Mouse (Mus musculus) cerebellum, adult (tissue): ENCODE measurements around the gene Rnf130.

ENCODE experiments used
- ATAC-seq: cut with Nextera tagmentation; 2 replicates; pipeline ENCODE4 v1.9.2; 2017; ENCODE audit warnings: mild to moderate bottlenecking, moderate library complexity, mixed read lengths; ENCODE audit not compliant: insufficient number of reproducible peaks, low FRiP score, low TSS enrichment

Rnf130 gene

GRCm38 (mm10) chr11:50022085-50022484 is 3.1 kb upstream of the Rnf130 start:
- no peak for ATAC-seq

DNA sequence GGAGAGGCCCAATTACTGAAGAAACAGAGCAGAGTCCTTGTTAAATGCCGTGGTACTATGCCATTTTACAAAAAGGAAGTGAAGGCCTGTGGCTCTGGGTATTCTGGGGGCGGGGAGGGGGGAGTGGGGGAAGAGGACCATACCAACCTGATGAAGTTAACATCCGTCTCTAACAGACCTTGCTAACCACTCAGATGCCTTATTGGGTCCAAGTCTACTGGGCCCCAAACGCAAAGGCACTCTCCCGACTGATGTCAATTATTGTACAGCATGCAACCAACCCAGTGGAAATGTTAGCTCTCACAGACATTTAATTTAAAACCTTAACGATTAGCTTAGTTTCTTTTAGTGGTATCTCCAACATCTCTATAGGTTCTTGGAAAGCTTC is 707 bp upstream of the Rnf130 start:
- no peak for ATAC-seq

- ATAC-seq: no peak
These were observed 775 bp downstream of the Rnf130 start for GRCm38 (mm10) chr11:50025721-50026520.

GRCm38 (mm10) chr11:50026521-50027090 is 1.5 kb downstream of the Rnf130 start:
- ATAC-seq: no peak

DNA sequence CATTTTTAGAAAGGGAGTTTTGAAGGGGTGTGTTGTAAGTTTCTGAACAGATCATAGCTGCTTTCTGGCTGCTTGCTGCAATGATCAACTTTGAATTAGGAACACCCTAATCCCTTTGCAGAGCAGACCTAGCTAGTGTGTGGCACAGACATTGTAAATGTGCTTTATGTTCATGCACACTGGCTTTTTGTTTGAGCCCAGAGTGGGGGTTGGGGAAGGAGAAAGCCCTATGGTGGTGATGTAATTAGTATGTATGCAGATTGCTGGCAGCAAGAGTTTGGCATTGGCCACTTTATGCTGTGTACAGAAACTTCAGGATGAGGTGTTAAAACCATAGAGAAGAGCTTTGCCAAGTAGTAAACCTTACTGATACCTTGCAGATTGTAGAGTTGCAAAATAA is 3.3 kb downstream of the Rnf130 start:
- no peak for ATAC-seq

GRCm38 (mm10) chr11:50034155-50034554 is 9.0 kb downstream of the Rnf130 start:
- no peak for ATAC-seq

DNA sequence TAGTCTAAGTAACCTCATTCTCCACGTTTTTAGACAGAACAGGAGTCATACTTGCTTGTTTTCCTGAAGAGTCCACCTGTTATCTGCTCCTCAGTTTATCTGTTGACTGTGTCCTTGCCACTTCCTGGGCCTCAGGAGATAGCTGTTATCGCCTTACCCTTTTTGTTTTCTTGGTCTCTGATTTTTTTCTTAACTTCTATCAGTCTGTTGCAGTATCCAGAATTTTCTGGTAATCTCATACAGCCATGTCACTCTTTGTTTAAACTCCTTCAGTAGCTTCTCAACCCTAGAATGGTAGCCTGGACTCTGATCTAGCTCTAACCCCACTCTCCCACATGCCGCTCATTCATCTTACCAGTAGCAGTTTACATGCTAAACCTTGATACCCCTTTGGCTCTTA is 10.6 kb downstream of the Rnf130 start:
- ATAC-seq: no peak

- no peak; the same call in 1 of the 2 replicates for ATAC-seq
These were observed 11.8 kb downstream of the Rnf130 start for GRCm38 (mm10) chr11:50036781-50037460.

- ATAC-seq: no peak
These were observed 13.6 kb downstream of the Rnf130 start for GRCm38 (mm10) chr11:50038757-50039156.

- no peak for ATAC-seq
These were observed 16.0 kb downstream of the Rnf130 start for GRCm38 (mm10) chr11:50041148-50041547.

GRCm38 (mm10) chr11:50042345-50042997 is 17.3 kb downstream of the Rnf130 start:
- no peak for ATAC-seq

- ATAC-seq: no peak
These were observed 19.3 kb downstream of the Rnf130 start for GRCm38 (mm10) chr11:50044454-50044853.

- ATAC-seq: no peak
These were observed 22.5 kb downstream of the Rnf130 start for GRCm38 (mm10) chr11:50047610-50048009.

DNA sequence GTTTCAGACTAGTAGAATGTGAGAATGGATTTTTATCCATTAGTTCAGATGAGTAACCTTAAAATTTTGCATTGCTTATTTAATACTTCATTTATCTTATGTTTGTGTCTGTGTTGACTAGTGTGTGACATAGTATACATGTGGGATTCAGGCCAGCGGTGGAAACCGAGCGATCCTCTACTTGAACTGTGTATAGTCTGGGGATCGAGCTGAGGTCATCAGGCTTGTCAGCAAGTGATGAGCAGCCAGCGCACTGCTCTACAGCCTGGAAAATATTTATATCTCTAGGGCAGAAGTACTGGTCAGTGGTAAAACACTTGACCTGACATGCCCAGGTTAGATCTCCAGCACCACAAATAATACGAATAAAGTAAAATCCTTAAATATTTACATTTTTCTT is 23.0 kb downstream of the Rnf130 start:
- ATAC-seq: no peak

GRCm38 (mm10) chr11:50050392-50050791 is 25.2 kb downstream of the Rnf130 start:
- ATAC-seq: no peak

DNA sequence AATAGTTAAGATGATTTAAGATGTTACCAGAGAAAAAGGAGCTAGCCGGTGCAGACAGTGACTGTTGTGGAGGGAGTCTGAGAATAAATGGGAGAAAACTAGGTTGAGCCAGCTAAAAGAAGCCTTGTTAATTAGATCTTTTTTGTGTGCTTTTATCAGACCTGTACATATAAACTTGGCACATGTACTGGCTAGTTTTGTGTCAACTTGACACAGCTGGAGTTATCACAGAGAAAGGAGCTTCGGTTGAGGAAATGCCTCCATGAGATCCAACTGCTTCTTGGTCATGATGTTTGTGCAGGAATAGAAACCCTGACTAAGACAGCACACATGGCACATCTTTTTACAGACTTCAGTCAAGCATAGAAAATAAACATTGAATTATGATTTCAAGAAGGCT is 32.6 kb downstream of the Rnf130 start:
- ATAC-seq: no peak

DNA sequence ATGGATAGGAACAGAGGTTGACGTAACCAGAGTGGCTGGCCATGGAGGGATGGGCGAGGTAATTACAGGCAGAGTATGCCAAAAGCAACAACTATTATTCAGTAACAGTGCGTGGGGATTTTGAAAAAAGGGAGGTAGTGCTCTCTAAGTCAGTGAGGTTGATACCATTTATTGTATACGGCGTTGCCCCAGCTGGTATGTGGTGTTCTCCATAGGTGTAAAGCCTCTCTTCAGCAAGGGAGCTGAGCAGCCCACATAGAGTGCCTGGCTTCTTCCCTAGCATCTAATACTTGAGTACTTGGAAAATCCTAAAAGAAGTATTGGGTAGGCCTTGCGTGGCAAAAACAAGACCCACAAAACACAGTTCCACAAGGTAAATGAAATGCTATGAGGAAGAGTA is 33.1 kb downstream of the Rnf130 start:
- ATAC-seq: no peak

- peak; percentile 15; the same call in 1 of the 2 replicates for ATAC-seq
These were observed 33.9 kb downstream of the Rnf130 start for GRCm38 (mm10) chr11:50059045-50059444.

GRCm38 (mm10) chr11:50062116-50062515 is 37.0 kb downstream of the Rnf130 start:
- peak; percentile 26; the same call in 1 of the 2 replicates for ATAC-seq

DNA sequence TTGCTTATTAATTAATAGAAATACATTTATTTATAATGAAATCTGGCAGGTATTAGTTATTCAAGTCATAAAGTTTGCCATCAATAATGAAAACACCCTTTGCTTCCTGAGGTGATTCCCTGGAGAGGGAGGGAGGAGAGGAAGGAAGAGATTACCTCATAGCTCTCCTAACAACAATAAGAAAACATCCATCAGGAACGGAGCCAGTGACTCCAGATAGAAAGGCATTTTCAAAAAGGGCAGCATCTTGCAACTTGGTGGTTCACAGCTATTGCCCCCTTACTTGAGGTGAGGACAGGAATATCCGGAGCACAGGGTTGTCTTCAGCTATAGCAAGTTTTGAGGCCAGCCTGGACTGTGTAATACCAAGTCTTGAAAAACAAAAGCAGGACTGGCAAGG is 40.9 kb downstream of the Rnf130 start:
- ATAC-seq: no peak

GRCm38 (mm10) chr11:50073830-50074229 is 48.7 kb downstream of the Rnf130 start:
- peak; percentile 61 for ATAC-seq
